Mouse (Mus musculus) hindbrain, embryonic 15.5 days (tissue): ENCODE results near the gene Pax2. TPM values are rescaled to one million over a fixed set of nuclear protein-coding genes. Genes with fewer than 3 reads are reported as not detected.

ENCODE experiments used
- ATAC-seq: fragments of 200-750 bp; cut with Nextera tagmentation; 2 replicates; pipeline ENCODE4 v1.8.0; 2017; ENCODE audit warnings: low read depth, moderate number of reproducible peaks, moderate TSS enrichment; ENCODE audit not compliant: low FRiP score
- H3K27ac ChIP-seq: fragments of 300-500 bp; sonication (generic); replicated peaks from 2 replicates; pipeline ENCODE4 v1.5.1; 2015; ENCODE audit warnings: mild to moderate bottlenecking, inconsistent platforms
- H3K27me3 ChIP-seq: fragments of 300-500 bp; sonication (generic); 2 replicates; pipeline ENCODE4 v1.6.1; 2015; ENCODE audit warnings: control low read depth, inconsistent platforms
- H3K36me3 ChIP-seq: fragments of 300-500 bp; sonication (generic); 2 replicates; pipeline ENCODE4 v1.6.1; 2015; ENCODE audit warnings: control low read depth, inconsistent platforms
- H3K4me1 ChIP-seq: fragments of 300-500 bp; sonication (generic); replicated peaks from 2 replicates; pipeline ENCODE4 v1.6.1; 2015; ENCODE audit warnings: control low read depth, inconsistent platforms
- H3K4me2 ChIP-seq: fragments of 300-500 bp; sonication (generic); 2 replicates; pipeline ENCODE4 v1.6.1; 2015; ENCODE audit warnings: moderate library complexity, mild to moderate bottlenecking, inconsistent platforms
- H3K4me3 ChIP-seq: fragments of 300-500 bp; sonication (generic); 2 replicates; pipeline ENCODE4 v1.5.1; 2015; ENCODE audit warnings: mild to moderate bottlenecking, inconsistent platforms
- H3K9ac ChIP-seq: fragments of 300-500 bp; sonication (generic); 2 replicates; pipeline ENCODE4 v1.6.1; 2015; ENCODE audit warnings: inconsistent platforms
- H3K9me3 ChIP-seq: fragments of 300-500 bp; sonication (generic); 2 replicates; pipeline ENCODE4 v1.6.1; 2016; ENCODE audit warnings: control low read depth, inconsistent platforms
- WGBS: fragments of 180-500 bp; shearing (Covaris S2); methylation state at CpG from one replicate; pipeline ENCODE4 v1.1.7; 2015; 5-methylcytosine and 5-hydroxymethylcytosine counted together
- microRNA-seq: library from miRNA; unstranded; fragments of <30 nt; microRNA quantifications from one replicate; pipeline ENCODE4, GENCODE M21; 2016
- polyA plus RNA-seq: library from polyadenylated mRNA; unstranded; fragments of >200 nt; fragmentation: Nextera tagmentation; extraction: Ambion mirVana; gene quantifications from 2 replicates; pipeline ENCODE4 v1.2.1, GENCODE M21; 2015

Pax2 gene
- polyA plus RNA-seq, 1 experiment from 2014 or later = 15.5 TPM

DNA sequence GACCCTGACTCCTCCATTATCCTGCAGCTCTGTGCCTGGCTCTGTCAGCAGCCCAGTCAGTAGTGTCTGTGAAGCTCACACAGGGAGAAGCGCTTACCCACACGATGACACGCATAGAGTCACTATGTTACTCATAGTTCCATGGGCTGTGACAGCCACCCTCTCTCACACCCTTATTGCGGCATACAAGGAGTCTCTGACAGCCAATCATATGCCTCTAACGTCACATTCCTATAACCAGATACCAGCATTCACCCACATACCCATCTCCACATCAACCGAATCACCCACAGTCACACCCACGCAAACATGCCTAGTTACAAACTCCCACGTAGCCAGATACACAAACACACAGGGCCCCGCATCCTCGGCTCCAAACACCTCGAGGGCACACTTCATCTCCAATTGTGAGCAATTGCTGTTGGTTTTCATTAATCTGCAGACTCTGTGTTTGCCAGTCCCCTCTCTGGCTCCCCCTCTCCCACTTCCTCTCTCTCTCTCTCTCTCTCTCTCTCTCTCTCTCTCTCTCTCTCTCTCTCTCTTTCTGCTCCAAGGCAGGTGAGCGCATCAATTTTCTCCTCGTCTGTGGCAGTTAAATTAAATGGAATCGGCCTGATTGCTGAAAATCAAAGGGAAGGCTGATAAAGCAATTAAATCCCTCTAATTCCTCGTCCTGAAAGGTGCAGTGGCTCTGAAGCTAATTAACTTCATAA lies 118.5 kb downstream of the Pax2 start:
- no peaks in the 10 kb centered on the region for H3K36me3 ChIP-seq
- 0 out of 2 replicates have a peak overlapping the region, but pooled peaks have one; percentile 9 for H3K4me2 ChIP-seq
- peak; percentile 54; the same call in 1 of the 2 replicates for ATAC-seq
- peaks cover 12% of the 10 kb centered on the region for H3K4me1 ChIP-seq
- 57% methylated on average over 15 of the region's 15 CpGs for WGBS
- no peak overlapping the region for H3K9ac ChIP-seq
- H3K9me3 ChIP-seq = no peaks in the 10 kb centered on the region
- peak overlapping the region; percentile 55 for H3K27ac ChIP-seq
- no peak overlapping the region for H3K4me3 ChIP-seq
- H3K27me3 ChIP-seq = no peaks in the 10 kb centered on the region

- Histone ChIP-seq H3K27me3 (0 out of 2 replicates have a peak, but pooled peaks cover 2% of the 10 kb centered on the region), H3K27ac (peak overlapping the region; percentile 55)
- ATAC-seq = 0 out of 2 replicates have a peak, but pooled peaks have one; percentile 47
Measured at GRCm38 (mm10) chr19:44874928-44875327, 119.1 kb downstream of the Pax2 start.

DNA sequence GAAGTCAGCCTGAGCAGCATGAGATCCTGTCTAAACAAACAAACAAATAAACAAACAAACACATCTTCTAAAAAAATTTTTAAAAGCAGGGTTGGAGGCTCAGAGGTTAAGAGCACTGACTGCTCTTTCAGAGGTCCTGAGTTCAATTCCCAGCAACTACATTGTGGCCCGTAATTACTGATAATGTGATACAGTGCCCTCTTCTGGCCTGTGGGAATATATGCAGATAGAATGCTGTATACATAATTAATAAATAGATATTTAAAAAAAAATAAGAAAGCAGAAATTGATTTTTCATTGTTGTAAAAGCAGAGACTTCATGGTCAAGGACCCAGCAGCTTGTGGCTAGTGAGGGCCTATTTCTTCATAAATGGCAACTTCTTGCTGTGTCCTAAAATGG lies 119.9 kb downstream of the Pax2 start:
- no peaks in the 10 kb centered on the region for H3K9me3 ChIP-seq
- H3K36me3 ChIP-seq = no peaks in the 10 kb centered on the region
- H3K9ac ChIP-seq = no peak overlapping the region
- peaks cover 12% of the 10 kb centered on the region for H3K4me1 ChIP-seq
- ATAC-seq = no peak
- H3K4me3 ChIP-seq = no peak overlapping the region
- no peak overlapping the region for H3K27ac ChIP-seq
- no peak overlapping the region for H3K4me2 ChIP-seq
- 0 out of 2 replicates have a peak, but pooled peaks cover 4% of the 10 kb centered on the region for H3K27me3 ChIP-seq
- WGBS = 79% methylated on average over 1 of the region's 1 CpGs

More at GRCm38 (mm10) chr19:44874928-44875327, 119.1 kb downstream of the Pax2 start:
- Histone ChIP-seq H3K4me3 (no peak overlapping the region), H3K4me2 (no peak overlapping the region), H3K9me3 (no peaks in the 10 kb centered on the region), H3K4me1 (peaks cover 12% of the 10 kb centered on the region), H3K9ac (no peak overlapping the region), H3K36me3 (no peaks in the 10 kb centered on the region)
- 44% methylated on average over 6 of the region's 6 CpGs for WGBS

DNA sequence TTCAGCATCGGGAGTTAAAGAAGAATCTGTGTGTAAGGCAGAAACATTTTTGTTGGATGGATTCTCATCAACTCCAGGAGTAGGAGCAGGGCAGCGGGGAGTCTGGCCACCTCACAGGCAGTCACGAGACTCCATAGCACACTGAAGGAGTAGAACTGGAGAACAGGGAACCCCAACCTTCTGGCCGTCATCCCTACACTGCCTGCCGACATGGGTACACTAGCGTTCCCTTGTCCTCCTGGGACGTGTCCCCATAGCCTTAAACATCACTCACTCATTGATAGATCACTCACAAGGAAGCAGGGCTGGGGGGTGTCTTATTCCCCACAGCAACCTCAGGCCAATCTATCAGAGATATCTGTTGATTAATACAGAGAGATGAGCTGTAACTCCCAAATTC lies 120.7 kb downstream of the Pax2 start:
- Histone ChIP-seq H3K4me3 (no peak overlapping the region), H3K27ac (no peak overlapping the region), H3K27me3 (0 out of 2 replicates have a peak, but pooled peaks cover 6% of the 10 kb centered on the region), H3K36me3 (no peaks in the 10 kb centered on the region), H3K9me3 (no peaks in the 10 kb centered on the region), H3K4me1 (peaks cover 17% of the 10 kb centered on the region), H3K4me2 (no peak overlapping the region), H3K9ac (no peak overlapping the region)
- ATAC-seq = no peak
- WGBS = 83% methylated on average over 7 of the region's 7 CpGs

DNA sequence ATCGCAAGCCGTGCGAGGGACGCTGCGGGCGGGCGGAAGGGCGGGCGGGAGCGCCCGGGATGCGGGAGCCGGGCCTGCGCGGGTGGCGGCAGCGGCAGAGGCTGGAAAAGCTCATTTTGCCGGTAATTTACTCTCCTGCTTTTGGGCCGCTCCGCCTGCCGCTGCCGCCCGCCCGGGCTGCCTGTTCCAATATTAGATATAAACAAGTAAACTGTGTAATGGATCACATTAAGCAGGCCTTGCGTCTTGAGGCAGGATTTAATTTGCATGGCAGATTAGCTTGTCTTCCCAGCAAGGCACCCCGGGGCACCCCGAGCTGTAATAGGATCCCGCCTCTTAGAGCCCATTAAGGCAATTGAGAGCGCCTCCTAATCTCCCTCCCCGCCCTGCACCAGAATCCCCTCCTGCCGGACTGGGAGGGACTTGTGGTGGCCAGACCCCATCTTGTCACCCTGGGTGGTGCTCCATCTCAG lies 126.7 kb downstream of the Pax2 start:
- peak; percentile 68 for ATAC-seq
- Histone ChIP-seq H3K9ac (peak overlapping the region; percentile 32), H3K27ac (peak overlapping the region; percentile 77), H3K9me3 (no peaks in the 10 kb centered on the region), H3K27me3 (peaks cover 27% of the 10 kb centered on the region), H3K4me2 (peak overlapping the region; percentile 63), H3K4me1 (peaks cover 21% of the 10 kb centered on the region), H3K4me3 (peak overlapping the region; percentile 30), H3K36me3 (no peaks in the 10 kb centered on the region)
- WGBS = under 1% methylated on average over 31 of the region's 31 CpGs

GRCm38 (mm10) chr19:44884331-44884730 lies 128.5 kb downstream of the Pax2 start:
- WGBS = 43% methylated on average over 3 of the region's 3 CpGs
- Histone ChIP-seq H3K27me3 (peaks cover 35% of the 10 kb centered on the region), H3K4me3 (no peak overlapping the region), H3K4me2 (no peak overlapping the region), H3K4me1 (peaks cover 21% of the 10 kb centered on the region), H3K9me3 (no peaks in the 10 kb centered on the region), H3K27ac (no peak overlapping the region), H3K9ac (no peak overlapping the region), H3K36me3 (no peaks in the 10 kb centered on the region)
- ATAC-seq = no peak

DNA sequence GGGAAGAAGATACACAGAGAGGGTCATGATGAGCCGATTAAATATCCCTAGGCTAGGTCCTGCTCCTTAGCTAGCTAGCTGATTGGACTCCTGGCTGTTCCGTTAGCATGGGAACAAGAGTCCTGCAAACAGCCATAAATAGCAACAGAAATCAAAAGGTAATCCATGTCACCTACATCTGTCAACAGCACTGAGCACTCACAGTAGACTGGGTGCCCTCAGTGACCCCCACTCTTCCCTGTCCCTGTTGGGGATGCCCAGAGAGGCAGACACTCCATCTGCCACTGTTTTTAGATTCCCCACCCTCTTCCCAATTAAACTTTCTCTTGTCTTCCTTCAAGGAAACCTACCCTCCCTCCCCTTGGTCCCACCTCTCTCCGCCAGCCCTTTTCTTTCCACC lies 130.6 kb downstream of the Pax2 start:
- ATAC-seq = no peak
- no peaks in the 10 kb centered on the region for H3K9me3 ChIP-seq
- H3K36me3 ChIP-seq = no peaks in the 10 kb centered on the region
- H3K4me1 ChIP-seq = peaks cover 15% of the 10 kb centered on the region
- H3K4me3 ChIP-seq = no peak overlapping the region
- 32% methylated on average over 3 of the region's 3 CpGs for WGBS
- H3K27me3 ChIP-seq = peaks cover 39% of the 10 kb centered on the region
- H3K9ac ChIP-seq = no peak overlapping the region
- H3K27ac ChIP-seq = no peak overlapping the region
- no peak overlapping the region for H3K4me2 ChIP-seq

Small RNA genes lying within 50 kb of the gene (microRNA-seq; reads per million reads assigned to microRNA genes)
- gene Mir6405 = not detected

Other genes with a start within 250 kb of the Pax2 start
- 0.20 and 0.38 TPM in 2 replicates for gene Sec31b, start 210.2 kb upstream of the Pax2 start, polyA plus RNA-seq
- gene Gm20538, start 203.2 kb upstream of the Pax2 start, polyA plus RNA-seq = not detected in 2 replicates
- 674 and 705 TPM in 2 replicates for gene Ndufb8, start 200.6 kb upstream of the Pax2 start, polyA plus RNA-seq
- gene Hif1an, start 193.2 kb upstream of the Pax2 start, polyA plus RNA-seq = 23.6 and 24.8 TPM in 2 replicates
- gene Slf2, start 175.1 kb downstream of the Pax2 start, polyA plus RNA-seq = 28.3 and 29.3 TPM in 2 replicates
- gene Sema4g, start 233.1 kb downstream of the Pax2 start, polyA plus RNA-seq = 17.3 and 18.9 TPM in 2 replicates
- 14.1 and 14.8 TPM in 2 replicates for gene Twnk, start 249.6 kb downstream of the Pax2 start, polyA plus RNA-seq